Mouse (Mus musculus) frontal cortex, postnatal 36 days (tissue): ENCODE measurements around the gene Dmpk.
A peak's percentile ranks its signal among the peaks of the same experiment; 100 is the strongest.

Experiments used
- DNase-seq, 2 experiments: peaks; one replicate each; pipeline ENCODE4 v3.0.0; 2022; ENCODE audit warnings: low spot score in 2 of 2

Gene Dmpk

DNA sequence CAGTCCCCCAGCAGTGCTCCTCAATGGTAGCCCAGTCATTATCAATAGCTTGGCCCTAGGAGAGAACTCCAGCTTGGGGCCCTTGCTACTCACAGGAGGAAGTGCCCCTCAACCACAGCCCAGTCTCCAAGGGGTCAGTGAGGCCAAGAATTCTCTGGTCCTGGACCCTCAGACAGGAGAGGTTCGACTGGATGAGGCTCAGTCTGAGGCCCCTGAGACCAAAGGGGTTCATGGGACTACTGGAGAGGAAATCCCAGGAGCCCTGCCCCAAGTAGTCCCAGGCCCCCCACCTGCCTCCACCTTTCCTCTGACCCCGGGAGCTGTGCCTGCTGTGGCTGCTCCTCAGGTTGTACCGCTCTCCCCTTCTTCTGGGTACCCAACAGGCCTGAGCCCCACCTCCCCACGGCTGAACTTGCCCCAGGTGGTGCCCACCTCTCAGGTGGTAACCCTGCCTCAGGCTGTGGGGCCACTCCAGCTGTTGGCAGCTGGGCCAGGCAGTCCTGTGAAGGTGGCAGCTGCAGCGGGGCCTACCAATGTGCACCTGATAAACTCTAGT is 12.8 kb downstream of the Dmpk start:
- DNase-seq, result no peak

DNA sequence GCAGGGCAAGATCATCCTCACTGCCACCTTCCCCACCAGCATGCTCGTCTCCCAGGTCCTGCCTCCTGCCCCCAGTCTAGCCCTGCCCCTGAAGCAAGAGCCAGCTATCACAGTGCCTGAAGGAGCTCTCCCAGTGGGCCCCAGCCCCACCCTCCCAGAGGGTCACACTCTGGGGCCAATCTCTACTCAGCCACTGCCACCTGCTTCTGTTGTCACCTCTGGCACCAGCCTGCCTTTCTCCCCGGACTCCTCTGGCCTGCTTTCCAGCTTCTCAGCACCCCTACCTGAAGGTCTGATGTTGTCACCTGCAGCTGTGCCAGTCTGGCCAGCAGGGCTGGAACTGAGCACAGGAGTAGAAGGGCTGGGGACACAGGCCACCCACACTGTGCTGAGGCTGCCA is 13.6 kb downstream of the Dmpk start:
- no peak for DNase-seq

DNA sequence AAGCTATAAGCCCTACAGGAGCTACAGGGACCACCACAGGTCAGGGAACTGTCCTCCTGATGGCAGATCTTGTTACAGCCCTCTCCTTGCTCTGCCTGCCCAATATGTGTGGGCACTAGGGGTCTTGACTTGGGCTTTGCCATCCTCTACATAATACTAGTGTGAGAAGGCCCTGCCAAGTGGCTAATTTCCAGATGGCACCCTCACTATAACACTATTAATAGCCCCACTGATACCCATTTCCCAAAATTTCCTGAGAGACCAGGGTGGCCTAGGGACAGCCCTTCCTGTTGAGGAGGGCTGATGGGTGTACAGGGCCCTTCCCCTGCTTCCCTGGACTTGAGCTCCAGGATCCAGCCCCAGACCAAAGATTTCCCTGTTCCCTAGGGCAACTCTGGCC is 14.2 kb downstream of the Dmpk start:
- DNase-seq, result no peak

DNA sequence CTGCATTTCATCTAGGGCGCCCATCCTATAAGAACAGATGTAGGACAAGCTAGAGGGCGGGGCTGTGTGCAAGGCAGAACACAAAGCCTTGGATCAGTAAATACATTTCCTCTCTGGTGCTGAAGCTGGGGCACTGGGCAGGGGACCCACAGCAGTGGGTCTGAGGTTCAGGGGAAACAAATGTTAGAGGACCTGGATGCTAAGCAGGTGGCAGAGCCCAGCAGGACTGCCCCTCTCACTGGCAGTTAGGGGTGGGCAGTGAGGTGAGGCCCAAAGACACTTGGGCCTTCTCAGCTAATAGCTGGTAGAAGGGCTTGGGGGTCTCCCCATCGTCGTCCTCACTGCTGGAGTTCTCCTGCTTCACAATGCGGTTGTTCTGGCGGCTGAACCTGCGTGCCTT is 15.2 kb downstream of the Dmpk start:
- no peak for DNase-seq

DNA sequence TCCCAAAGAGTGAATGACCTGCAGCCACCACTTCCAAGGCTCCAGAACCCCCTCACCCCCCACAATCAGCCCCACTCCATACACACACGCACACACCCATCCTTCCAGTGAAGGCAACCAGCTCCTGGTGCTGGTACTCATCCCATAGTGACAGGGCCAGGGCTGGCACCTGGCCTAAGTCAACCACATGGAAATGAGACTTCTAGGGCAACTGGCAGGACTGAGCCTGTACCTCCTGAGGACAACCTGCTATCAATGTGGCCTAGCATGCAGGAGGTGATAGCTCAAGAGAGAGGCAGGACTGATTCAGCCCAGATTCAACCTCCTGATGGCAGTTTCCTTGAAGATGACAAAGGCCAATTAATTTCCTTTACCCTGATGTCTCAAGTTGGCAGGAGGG is 16.6 kb downstream of the Dmpk start:
- DNase-seq, result no peak

DNA sequence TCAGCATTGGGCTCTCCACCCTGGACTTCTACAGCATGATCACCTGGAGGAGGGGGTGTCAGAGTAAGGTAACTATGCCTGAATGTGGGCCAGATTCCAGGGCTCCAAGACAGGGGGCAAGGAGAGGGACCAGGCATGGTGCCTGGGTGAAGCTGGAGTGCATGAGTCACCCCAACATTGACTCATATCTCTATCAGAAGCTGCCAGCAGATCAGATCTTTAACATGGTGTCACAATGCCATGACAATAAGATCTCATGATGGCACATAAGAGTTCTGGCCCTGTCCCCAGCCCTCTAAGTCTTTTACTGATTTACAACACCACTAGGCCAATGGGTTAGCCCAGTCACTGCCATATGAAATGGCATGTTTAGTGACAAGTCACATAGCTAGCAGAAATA is 20.1 kb downstream of the Dmpk start:
- no peak for DNase-seq

DNA sequence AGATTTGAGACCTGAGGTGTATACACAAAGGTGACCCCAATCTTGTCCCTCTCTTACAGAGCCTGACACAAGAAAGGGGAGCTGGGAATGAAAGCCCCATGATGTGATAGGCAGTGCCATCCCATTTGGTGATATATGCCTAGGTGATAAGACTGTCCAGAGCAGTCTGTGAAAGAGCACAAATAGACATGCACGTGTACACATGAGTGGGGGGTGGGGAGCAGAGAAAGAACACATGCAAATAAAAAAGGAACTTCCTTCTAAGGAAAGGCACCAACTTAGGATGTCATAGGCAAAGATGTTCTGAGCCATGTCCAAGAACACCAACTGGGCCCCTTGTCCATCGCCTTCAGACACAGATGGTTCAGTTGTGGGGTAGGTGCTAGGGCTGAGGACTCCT is 20.8 kb downstream of the Dmpk start:
- DNase-seq, result no peak

DNA sequence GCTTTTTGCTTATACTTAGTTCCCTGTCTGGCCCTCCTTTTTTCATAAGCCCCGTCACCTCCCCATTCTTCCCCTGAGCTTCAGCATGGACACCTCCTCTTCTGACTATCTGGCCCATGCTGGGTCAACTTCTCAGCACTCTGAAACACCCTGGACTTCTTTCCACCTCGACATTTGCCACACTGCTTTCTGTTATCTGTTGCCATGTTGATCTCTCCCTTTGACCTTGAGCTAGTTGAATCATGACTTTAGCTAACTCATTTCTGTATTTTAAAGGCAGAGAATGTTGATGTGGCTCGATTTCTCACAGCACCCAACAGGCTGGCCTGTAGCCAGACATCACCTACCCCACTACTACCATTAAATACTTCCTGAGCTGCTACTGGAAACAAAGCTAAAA is 23.8 kb downstream of the Dmpk start:
- no peak for DNase-seq

DNA sequence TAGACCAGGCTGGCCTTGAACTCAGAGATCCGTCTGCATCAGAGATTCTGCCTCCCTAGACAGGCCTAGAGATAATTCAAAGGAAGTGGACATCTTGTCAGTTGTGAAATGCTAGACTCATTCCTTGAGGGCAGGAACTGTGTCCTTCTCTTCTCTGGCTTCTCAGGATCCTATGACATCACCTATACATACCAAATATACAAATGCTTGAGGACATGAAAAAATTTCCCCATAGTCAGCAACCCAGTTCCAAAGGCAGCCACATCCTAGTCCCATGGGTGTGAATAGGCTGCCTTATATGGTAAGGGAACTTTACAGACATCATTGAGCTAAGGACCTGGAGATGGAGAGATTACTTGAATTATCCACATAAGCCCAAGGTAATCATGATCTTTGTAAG is 25.9 kb downstream of the Dmpk start:
- no peak for DNase-seq

DNA sequence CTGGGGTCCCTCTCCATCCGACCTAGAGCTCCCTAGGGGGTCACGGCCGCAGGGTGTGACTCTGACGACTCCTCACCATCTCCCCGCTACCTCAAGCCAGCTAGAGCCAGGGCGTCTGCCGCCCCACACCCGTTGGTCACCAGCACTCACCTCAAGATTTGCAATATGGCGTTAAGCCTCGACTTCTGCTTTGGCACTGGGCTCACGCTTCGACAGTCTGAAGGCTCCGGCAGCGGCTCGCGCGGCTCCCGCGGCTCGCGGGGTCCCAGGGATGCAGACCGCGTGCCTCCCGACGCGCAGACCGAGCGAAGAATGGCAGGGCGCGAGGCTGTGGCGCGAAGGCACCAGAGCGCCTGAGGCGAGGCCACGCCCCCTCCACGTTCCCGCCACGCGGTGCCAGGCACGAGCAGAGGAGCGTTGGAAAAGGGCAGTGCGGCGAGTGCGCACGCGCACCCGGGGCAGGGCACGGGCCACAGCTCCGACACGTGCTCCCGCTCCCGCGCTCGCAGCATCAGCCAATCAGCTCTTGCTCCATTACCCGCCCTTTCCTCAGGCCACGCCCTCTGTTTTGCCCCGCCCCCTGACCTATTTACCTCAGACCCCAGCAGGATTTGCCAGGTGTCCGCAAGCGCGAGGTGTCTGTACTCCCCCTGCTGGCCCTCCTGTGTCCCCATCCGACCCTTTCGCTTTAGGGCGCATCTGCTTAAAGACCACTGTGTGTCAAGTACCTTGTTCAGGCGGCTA is 34.6 kb downstream of the Dmpk start, which contains the start of gene Gm4969:
Gm4969 (minus strand) TSS at position 341 of the 744 bp plus-strand sequence.
- peak; percentile 49 to 51 for DNase-seq

DNA sequence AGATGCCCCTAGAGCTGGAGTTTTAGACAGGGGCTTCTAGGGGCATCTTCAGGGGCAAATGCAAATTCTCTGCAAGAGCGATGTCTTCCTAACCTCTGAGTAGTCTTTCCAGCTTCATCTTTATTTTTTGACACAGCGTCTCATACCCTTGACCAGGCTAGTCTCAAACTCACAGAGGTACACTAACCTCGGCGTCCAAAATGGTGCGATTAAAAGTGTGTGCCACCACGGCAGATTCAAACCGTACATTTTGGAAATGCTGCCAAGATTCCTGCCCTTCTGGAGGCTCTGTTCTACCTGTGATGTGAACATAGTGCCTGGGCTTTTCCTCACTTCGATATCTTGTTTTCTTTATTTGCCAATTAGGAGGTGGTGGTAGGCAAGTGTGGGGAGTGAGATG is 35.4 kb downstream of the Dmpk start:
- no peak for DNase-seq

DNA sequence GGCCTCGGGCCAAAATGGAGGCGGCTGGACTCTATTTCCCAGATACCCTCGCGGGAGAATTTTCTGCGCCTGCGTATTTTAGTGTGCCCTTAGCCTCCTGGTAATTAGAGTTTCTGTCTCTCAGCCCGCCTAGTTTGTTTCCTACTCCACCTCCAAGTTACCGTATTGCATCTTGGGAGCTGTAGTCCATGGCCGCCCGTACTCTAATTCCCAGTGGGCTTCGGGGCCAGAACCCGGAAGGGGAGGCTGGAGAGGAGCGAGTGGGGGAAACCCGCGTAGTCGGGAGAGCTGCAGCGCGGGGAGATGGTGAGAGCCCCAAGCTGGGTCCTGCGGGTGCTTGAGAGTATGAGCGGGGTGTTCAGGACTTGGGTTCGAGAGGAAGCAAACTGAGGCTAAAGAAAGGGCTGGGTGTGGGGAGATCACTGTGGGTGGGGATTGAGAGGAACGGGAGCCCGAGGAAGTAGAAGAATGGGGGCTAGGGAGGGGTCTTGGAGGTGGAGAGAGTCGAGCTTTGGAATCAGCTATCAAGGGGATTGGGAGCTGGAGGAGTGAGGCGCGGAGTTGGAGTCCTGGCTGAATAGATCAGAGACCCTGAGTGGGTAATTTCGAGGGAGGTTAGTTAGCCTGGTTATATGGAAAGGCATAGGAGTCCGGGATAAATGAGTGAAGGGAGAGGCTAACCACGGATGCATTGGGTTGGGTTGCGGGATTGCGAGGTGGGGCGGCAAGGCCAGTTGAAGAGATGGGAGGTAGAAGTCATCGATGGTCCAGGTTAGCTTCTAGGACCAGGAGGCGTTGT is 36.2 kb downstream of the Dmpk start, which contains the start of gene Fbxo46:
Fbxo46 (plus strand) TSS at position 229 of the 799 bp plus-strand sequence.
- peak; percentile 92 to 95 for DNase-seq

DNA sequence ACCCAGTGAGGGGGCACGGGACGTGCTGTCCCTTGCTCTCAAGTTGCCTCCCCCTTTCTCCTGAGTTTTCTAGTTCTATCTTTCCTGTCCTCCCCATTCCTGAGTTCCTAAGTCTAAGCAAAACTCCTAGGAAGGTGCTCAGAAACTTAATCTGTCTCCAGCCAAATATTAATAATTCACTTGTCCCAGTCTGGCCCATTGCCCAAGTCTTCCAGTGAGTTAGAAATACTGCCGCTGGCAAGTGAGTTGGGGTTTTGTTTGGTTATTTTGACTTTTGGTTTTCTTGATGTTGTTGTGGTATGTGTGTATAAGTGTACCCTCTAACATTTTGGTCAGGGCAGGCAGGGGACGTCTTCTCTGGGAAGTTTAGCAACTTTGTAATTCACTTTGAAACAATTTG is 38.0 kb downstream of the Dmpk start:
- DNase-seq, result no peak

DNA sequence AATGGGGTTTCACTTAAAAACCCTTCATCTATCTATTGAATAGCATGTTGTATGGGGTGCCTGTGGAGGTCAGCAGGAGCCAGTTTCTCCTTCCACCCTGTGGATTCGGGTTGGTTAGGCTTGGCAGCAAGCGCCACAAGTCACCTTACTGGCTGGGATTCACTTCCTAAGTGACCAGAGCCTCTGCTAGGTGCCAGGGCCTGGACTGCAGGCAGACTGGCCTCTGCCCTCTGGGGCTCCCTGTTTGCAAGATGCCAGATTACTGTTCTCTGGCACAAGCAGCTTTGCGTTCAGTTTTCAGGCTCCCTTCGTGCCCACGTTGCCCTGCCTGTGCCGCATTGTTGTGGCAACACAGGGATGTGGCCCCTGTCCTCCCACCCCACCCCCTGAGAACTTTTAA is 41.1 kb downstream of the Dmpk start:
- no peak for DNase-seq

DNA sequence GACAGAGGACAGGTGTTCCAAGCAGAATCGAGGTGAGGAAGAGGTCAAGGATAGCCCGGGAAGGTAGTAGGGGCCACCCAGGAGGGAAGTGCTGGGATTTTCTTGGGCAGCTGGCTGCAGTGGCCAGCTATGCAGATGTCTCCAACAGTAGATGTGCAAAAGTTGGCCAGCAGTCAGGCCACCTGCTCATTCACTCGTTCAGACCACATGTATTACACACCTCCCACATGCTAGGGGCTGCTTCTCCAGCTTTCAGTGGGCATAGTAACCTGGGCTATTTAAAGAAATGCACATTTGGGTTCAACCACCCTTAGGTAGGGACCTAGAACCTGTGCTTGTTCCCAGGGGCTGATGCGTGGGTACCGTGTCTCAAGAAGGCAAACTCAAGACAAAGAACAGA is 44.1 kb downstream of the Dmpk start:
- DNase-seq, result no peak

DNA sequence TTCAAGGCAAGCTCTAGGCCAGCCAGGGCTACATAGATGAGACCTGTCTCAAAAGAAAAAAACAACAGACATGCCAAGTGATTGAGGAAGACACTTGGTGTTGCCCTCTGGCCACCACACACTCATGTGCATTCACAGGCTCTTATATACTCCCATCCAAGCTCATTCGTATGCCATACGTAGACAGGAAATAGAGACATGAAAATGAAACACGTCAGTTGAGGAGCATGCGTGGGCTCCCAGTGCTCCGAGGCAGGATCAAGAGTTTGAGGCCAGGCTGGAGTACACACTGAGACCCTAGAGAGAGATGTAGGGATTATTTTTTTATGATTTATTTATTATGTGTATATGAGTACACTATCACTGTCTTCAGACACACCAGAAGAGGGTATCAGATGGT is 45.7 kb downstream of the Dmpk start:
- no peak for DNase-seq

DNA sequence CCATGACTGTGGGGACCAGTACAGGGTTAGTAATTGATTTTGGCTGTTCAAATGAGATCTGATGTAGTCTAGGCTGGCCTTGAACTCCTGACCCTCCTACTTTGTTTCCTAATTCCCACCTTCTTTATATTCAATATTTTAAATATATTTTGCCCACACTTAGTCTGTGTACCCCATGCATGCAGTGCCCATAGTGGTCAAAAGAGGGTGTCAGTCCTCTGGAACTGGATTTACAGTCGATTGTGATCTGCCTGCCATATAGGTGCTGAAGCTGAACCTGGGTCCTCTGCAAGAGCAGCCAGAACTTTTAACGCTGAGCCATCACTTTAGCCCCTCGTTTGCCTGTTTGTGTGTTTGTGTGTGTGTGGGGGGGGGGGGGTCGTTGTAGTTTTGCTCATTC is 47.0 kb downstream of the Dmpk start:
- no peak for DNase-seq

DNA sequence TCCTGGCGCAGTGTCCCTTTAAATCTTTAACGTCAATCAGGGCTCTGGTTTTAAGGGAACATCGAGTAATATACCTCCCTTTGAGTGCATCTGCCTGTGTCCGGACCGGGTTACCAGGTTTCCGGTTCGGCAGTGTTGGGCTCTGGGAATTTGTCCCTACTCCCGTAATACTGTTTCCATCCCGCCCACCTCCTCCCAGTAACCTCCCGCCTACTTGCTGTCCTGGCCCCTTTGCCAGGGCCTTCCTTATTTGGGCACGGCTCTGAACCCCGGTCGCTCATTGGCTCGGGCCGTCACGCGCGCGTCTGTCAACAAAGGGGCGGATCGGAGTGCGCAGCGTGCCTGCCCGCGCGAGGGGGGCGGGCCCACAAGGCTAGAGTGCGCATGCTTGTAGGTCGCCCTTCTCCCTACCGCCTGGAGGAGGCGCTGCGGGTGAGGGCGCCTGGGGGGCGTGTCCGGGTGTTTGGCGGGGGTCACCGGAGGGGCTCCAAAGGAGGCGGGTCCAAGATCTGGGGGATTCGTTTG is 47.7 kb downstream of the Dmpk start:
- DNase-seq, result peak; percentile 95 to 97

DNA sequence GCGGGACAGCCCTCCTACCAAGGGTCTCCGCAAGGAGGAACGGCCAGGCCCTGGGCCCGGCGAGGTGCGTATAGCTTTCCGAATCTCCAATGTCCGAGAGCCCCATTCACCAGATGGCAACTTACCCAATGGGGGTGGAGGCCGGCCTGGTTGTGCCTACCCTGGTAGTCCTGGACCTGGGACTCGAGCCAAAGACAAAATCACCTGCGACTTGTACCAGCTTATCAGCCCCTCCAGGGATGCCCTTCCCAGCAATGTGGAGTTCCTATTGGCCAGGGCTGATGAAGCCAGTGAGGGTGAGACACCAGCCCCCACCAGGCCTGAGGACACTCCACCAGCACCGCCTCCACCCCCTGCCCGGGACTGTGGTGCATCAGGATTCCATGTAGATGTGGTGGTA is 52.5 kb downstream of the Dmpk start:
- DNase-seq, result no peak

DNA sequence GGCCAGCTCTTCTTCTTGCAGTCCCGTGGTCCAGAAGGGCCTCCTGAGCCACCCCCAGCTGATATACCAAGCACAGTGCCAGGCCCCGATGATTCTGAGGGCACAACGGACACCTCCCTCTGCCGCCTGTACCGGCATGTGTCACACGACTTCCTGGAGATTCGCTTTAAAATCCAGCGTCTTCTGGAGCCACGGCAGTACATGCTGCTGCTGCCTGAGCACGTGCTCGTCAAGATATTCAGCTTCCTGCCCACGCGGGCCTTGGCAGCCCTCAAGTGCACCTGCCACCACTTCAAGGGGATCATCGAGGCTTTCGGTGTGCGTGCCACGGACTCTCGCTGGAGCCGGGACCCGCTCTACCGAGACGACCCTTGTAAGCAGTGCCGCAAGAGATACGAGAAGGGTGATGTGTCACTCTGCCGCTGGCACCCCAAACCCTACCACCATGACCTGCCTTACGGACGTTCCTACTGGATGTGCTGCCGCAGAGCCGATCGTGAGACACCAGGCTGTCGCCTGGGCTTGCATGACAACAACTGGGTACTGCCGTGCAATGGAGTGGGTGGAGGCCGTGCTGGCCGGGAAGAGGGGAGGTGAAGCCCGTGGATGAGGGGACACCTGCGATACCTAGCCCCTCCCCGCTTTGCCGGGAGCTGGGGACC is 53.2 kb downstream of the Dmpk start:
- DNase-seq, result peak; percentile 54 to 72

DNA sequence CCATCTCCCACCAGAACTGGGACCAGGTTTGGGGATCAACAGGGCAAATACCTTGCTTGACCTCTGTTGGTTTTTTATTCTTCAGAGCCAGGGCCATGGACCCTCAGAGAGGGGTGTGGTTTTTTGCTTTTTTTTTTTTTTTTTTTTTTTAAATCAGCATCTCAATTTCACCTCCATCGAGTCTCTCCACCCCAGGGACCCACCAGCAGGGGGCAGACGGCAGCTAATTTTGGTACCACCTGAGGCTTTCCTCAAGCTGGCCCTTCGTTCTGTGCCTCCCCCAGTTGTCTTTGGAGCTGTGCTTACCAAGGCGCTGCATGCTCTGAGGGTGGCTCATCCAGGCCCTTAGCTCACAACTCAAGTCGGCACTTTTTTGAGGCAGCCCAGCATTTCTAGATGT is 53.7 kb downstream of the Dmpk start:
- DNase-seq, result peak in 1 of 2 experiments; percentile 60
